Mouse (Mus musculus): Measurements from ENCODE around the gene Gm10337. TPM values are rescaled to one million over a fixed set of nuclear protein-coding genes. Genes with fewer than 3 reads are reported as not detected.

Gene Gm10337
- not detected in 2 replicates for polyA plus RNA-seq (2012; rRNA removed)

GRCm38 (mm10) chr15:102503447-102503846, at the start of gene Gm10337:
TSS of gene Gm10337 (plus strand) at chr15:102503722.

GRCm38 (mm10) chr15:102458904-102459317, 44.6 kb upstream of the Gm10337 start, which contains the start of gene Prr13:
TSS of gene Prr13 (plus strand) at chr15:102459028.

GRCm38 (mm10) chr15:102470183-102470604, 33.3 kb upstream of the Gm10337 start, which contains the start of gene Pcbp2:
TSS of gene Pcbp2 (plus strand) at chr15:102470539.

GRCm38 (mm10) chr15:102516728-102517404, 13.3 kb downstream of the Gm10337 start, which contains the start of gene Map3k12:
TSS of gene Map3k12 (minus strand) at chr15:102517064.

GRCm38 (mm10) chr15:102517976-102518858, 14.7 kb downstream of the Gm10337 start, which contains the start of gene Tarbp2:
TSS of gene Tarbp2 (plus strand) at chr15:102518192.

GRCm38 (mm10) chr15:102524892-102525485, 21.5 kb downstream of the Gm10337 start, which contains the start of gene Npff:
TSS of gene Npff (minus strand) at chr15:102524942.

Other genes with a start within 250 kb of the Gm10337 start
- 3.1 and 3.6 TPM in 2 replicates for gene Rarg, start 246.2 kb upstream of the Gm10337 start, polyA plus RNA-seq (2012; rRNA removed)
- gene Gm9918, start 233.2 kb upstream of the Gm10337 start, polyA plus RNA-seq (2012; rRNA removed), result 0.01 and 0.02 TPM in 2 replicates
- gene Mfsd5, start 224.3 kb upstream of the Gm10337 start, polyA plus RNA-seq (2012; rRNA removed), result 14.0 and 14.1 TPM in 2 replicates
- 8.2 and 8.8 TPM in 2 replicates for gene Espl1, start 207.5 kb upstream of the Gm10337 start, polyA plus RNA-seq (2012; rRNA removed)
- gene Pfdn5, start 177.6 kb upstream of the Gm10337 start, polyA plus RNA-seq (2012; rRNA removed), result 87.7 and 89.5 TPM in 2 replicates
- gene Myg1, start 172.0 kb upstream of the Gm10337 start, polyA plus RNA-seq (2012; rRNA removed), result 25.2 and 28.0 TPM in 2 replicates
- gene Aaas, start 153.0 kb upstream of the Gm10337 start, polyA plus RNA-seq (2012; rRNA removed), result 18.3 and 19.1 TPM in 2 replicates
- gene Sp7, start 136.5 kb upstream of the Gm10337 start, polyA plus RNA-seq (2012; rRNA removed), result 0.01 TPM in 2 replicates
- gene Sp1, start 97.6 kb upstream of the Gm10337 start, polyA plus RNA-seq (2012; rRNA removed), result 8.2 and 8.8 TPM in 2 replicates
- gene Amhr2, start 58.4 kb upstream of the Gm10337 start, polyA plus RNA-seq (2012; rRNA removed), result 0.02 and 0.06 TPM in 2 replicates
- gene Prr13, start 44.7 kb upstream of the Gm10337 start, polyA plus RNA-seq (2012; rRNA removed), result 81.6 and 90.5 TPM in 2 replicates
- 168 and 201 TPM in 2 replicates for gene Pcbp2, start 33.2 kb upstream of the Gm10337 start, polyA plus RNA-seq (2012; rRNA removed)
- gene Map3k12, start 13.3 kb downstream of the Gm10337 start, polyA plus RNA-seq (2012; rRNA removed), result 1.1 and 1.5 TPM in 2 replicates
- gene Tarbp2, start 14.5 kb downstream of the Gm10337 start, polyA plus RNA-seq (2012; rRNA removed), result 32.8 and 33.5 TPM in 2 replicates
- gene Npff, start 21.2 kb downstream of the Gm10337 start, polyA plus RNA-seq (2012; rRNA removed), result 0.95 and 1.7 TPM in 2 replicates
- gene Gm28047, start 121.3 kb downstream of the Gm10337 start, polyA plus RNA-seq (2012; rRNA removed), result 0.02 TPM in 1 of 2 replicates, not detected in the other
- gene Atf7, start 121.7 kb downstream of the Gm10337 start, polyA plus RNA-seq (2012; rRNA removed), result 13.2 and 18.9 TPM in 2 replicates
- gene Atp5g2, start 168.6 kb downstream of the Gm10337 start, polyA plus RNA-seq (2012; rRNA removed), result 268 and 312 TPM in 2 replicates
- gene Calcoco1, start 218.5 kb downstream of the Gm10337 start, polyA plus RNA-seq (2012; rRNA removed), result 10.2 and 12.0 TPM in 2 replicates